Mouse (Mus musculus): ENCODE measurements around the gene Zfp740. TPM values are rescaled to one million over a fixed set of nuclear protein-coding genes. Genes with fewer than 3 reads are reported as not detected.
A peak's percentile ranks its signal among the peaks of the same experiment; 100 is the strongest.
"Not testable (repeated sequence)": the region's sequence is repeated elsewhere in the genome, so short reads cannot be mapped to it uniquely, and the experiment has no call there.

The Zfp740 gene
- 90.0 and 98.7 TPM in 2 replicates for polyA plus RNA-seq (2015; fragmentation: Nextera tagmentation; extraction: Ambion mirVana)

- H3K4me3 ChIP-seq = peak within 1 kb of the TSS; percentile 80
- peak within 1 kb of the TSS; percentile 99 for H3K27ac ChIP-seq
- H3K4me1 ChIP-seq = peaks cover 45% of the 10 kb centered on the region
- peak; percentile 97 for ATAC-seq
- H3K4me2 ChIP-seq = peak within 1 kb of the TSS; percentile 73
- under 1% methylated on average over 48 of the region's 68 CpGs for WGBS
- peak within 1 kb of the TSS; percentile 92 for H3K9ac ChIP-seq
- no peaks in the 10 kb centered on the region for H3K27me3 ChIP-seq
- H3K9me3 ChIP-seq (replicated peaks) = no peaks in the 10 kb centered on the region
- peaks cover 33% of the 10 kb centered on the region for H3K36me3 ChIP-seq (ENCODE audit: poor library complexity, severe bottlenecking)
Measured at GRCm38 (mm10) chr15:102202971-102203834, at the start of gene Zfp740. Gene Zfp740, plus strand, starts transcription at chr15:102203249.

GRCm38 (mm10) chr15:102155006-102155405, 48.0 kb upstream of the Zfp740 start:
- H3K4me3 ChIP-seq; H3K4me2 ChIP-seq; H3K4me1 ChIP-seq; H3K36me3 ChIP-seq (ENCODE audit: poor library complexity, severe bottlenecking); H3K27ac ChIP-seq; H3K9ac ChIP-seq; H3K9me3 ChIP-seq (replicated peaks); ATAC-seq; H3K27me3 ChIP-seq: not testable (repeated sequence)
- 93% methylated on average over 6 of the region's 6 CpGs for WGBS

GRCm38 (mm10) chr15:102156836-102157235, 46.2 kb upstream of the Zfp740 start:
- H3K4me2 ChIP-seq = no peak overlapping the region
- WGBS = 31% methylated on average over 20 of the region's 20 CpGs
- H3K27ac ChIP-seq = no peak overlapping the region
- no peaks in the 10 kb centered on the region for H3K9me3 ChIP-seq (replicated peaks)
- no peaks in the 10 kb centered on the region for H3K27me3 ChIP-seq
- H3K9ac ChIP-seq = no peak overlapping the region
- H3K4me1 ChIP-seq = peaks cover 6% of the 10 kb centered on the region; the same call in 1 of the 2 replicates
- H3K4me3 ChIP-seq = no peak overlapping the region
- H3K36me3 ChIP-seq (ENCODE audit: poor library complexity, severe bottlenecking) = no peaks in the 10 kb centered on the region
- ATAC-seq = no peak

- Histone ChIP-seq H3K27me3 (no peaks in the 10 kb centered on the region), H3K9ac (no peak overlapping the region), H3K9me3 (replicated peaks) (no peaks in the 10 kb centered on the region), H3K4me3 (no peak overlapping the region), H3K27ac (no peak overlapping the region), H3K36me3 (ENCODE audit: poor library complexity, severe bottlenecking) (no peaks in the 10 kb centered on the region), H3K4me1 (peaks cover 3% of the 10 kb centered on the region; the same call in 1 of the 2 replicates), H3K4me2 (no peak overlapping the region)
- 74% methylated on average over 27 of the region's 27 CpGs for WGBS
- no peak for ATAC-seq
Measured at GRCm38 (mm10) chr15:102160415-102161060, 42.5 kb upstream of the Zfp740 start.

GRCm38 (mm10) chr15:102163900-102164693, 39.0 kb upstream of the Zfp740 start:
- no peaks in the 10 kb centered on the region for H3K9me3 ChIP-seq (replicated peaks)
- no peaks in the 10 kb centered on the region for H3K36me3 ChIP-seq (ENCODE audit: poor library complexity, severe bottlenecking)
- 51% methylated on average over 3 of the region's 3 CpGs for WGBS
- H3K4me2 ChIP-seq = no peak overlapping the region
- H3K9ac ChIP-seq = no peak overlapping the region
- ATAC-seq = no peak
- H3K27ac ChIP-seq = no peak overlapping the region
- no peaks in the 10 kb centered on the region for H3K4me1 ChIP-seq
- H3K27me3 ChIP-seq = no peaks in the 10 kb centered on the region
- H3K4me3 ChIP-seq = no peak overlapping the region

GRCm38 (mm10) chr15:102165468-102166100, 37.5 kb upstream of the Zfp740 start:
- no peak overlapping the region for H3K4me2 ChIP-seq
- no peak overlapping the region for H3K27ac ChIP-seq
- no peaks in the 10 kb centered on the region for H3K27me3 ChIP-seq
- no peaks in the 10 kb centered on the region for H3K4me1 ChIP-seq
- ATAC-seq = no peak
- no peaks in the 10 kb centered on the region for H3K9me3 ChIP-seq (replicated peaks)
- 65% methylated on average over 6 of the region's 6 CpGs for WGBS
- H3K36me3 ChIP-seq (ENCODE audit: poor library complexity, severe bottlenecking) = no peaks in the 10 kb centered on the region
- no peak overlapping the region for H3K9ac ChIP-seq
- H3K4me3 ChIP-seq = no peak overlapping the region

- Histone ChIP-seq H3K9ac (no peak overlapping the region), H3K4me3 (no peak overlapping the region), H3K9me3 (replicated peaks) (no peaks in the 10 kb centered on the region), H3K36me3 (ENCODE audit: poor library complexity, severe bottlenecking) (no peaks in the 10 kb centered on the region), H3K27me3 (no peaks in the 10 kb centered on the region), H3K27ac (no peak overlapping the region), H3K4me1 (no peaks in the 10 kb centered on the region), H3K4me2 (no peak overlapping the region)
- WGBS = 71% methylated on average over 6 of the region's 6 CpGs
- ATAC-seq = no peak
Measured at GRCm38 (mm10) chr15:102167620-102168021, 35.4 kb upstream of the Zfp740 start.

- WGBS = 72% methylated on average over 2 of the region's 2 CpGs
- ATAC-seq = no peak
- H3K27ac ChIP-seq = no peak overlapping the region
- no peaks in the 10 kb centered on the region for H3K9me3 ChIP-seq (replicated peaks)
- no peaks in the 10 kb centered on the region for H3K4me1 ChIP-seq
- no peak overlapping the region for H3K4me3 ChIP-seq
- H3K36me3 ChIP-seq (ENCODE audit: poor library complexity, severe bottlenecking) = no peaks in the 10 kb centered on the region
- no peak overlapping the region for H3K9ac ChIP-seq
- no peak overlapping the region for H3K4me2 ChIP-seq
- no peaks in the 10 kb centered on the region for H3K27me3 ChIP-seq
Measured at GRCm38 (mm10) chr15:102169064-102169463, 34.0 kb upstream of the Zfp740 start.

GRCm38 (mm10) chr15:102173581-102173980, 29.5 kb upstream of the Zfp740 start:
- Histone ChIP-seq H3K4me1 (no peaks in the 10 kb centered on the region), H3K27ac (no peak overlapping the region), H3K36me3 (ENCODE audit: poor library complexity, severe bottlenecking) (peaks cover 10% of the 10 kb centered on the region; the same call in 1 of the 2 replicates), H3K9me3 (replicated peaks) (no peaks in the 10 kb centered on the region), H3K4me2 (no peak overlapping the region), H3K4me3 (no peak overlapping the region), H3K27me3 (no peaks in the 10 kb centered on the region), H3K9ac (no peak overlapping the region)
- no peak for ATAC-seq
- WGBS = 92% methylated on average over 3 of the region's 3 CpGs

- Histone ChIP-seq H3K4me3 (no peak overlapping the region), H3K27ac (no peak overlapping the region), H3K4me1 (no peaks in the 10 kb centered on the region), H3K9ac (no peak overlapping the region; the same call in 1 of the 2 replicates), H3K27me3 (no peaks in the 10 kb centered on the region), H3K4me2 (no peak overlapping the region), H3K9me3 (replicated peaks) (no peaks in the 10 kb centered on the region), H3K36me3 (ENCODE audit: poor library complexity, severe bottlenecking) (peaks cover 24% of the 10 kb centered on the region; the same call in 1 of the 2 replicates)
- WGBS = 86% methylated on average over 16 of the region's 16 CpGs
- no peak for ATAC-seq
Measured at GRCm38 (mm10) chr15:102175736-102176319, 27.2 kb upstream of the Zfp740 start.

GRCm38 (mm10) chr15:102176571-102177316, 26.3 kb upstream of the Zfp740 start:
- no peak for ATAC-seq
- peaks cover 24% of the 10 kb centered on the region; the same call in 1 of the 2 replicates for H3K36me3 ChIP-seq (ENCODE audit: poor library complexity, severe bottlenecking)
- no peak overlapping the region for H3K27ac ChIP-seq
- H3K9me3 ChIP-seq (replicated peaks) = no peaks in the 10 kb centered on the region
- 88% methylated on average over 7 of the region's 7 CpGs for WGBS
- H3K4me2 ChIP-seq = no peak overlapping the region
- H3K4me1 ChIP-seq = no peaks in the 10 kb centered on the region
- no peak overlapping the region for H3K9ac ChIP-seq
- no peak overlapping the region for H3K4me3 ChIP-seq
- no peaks in the 10 kb centered on the region for H3K27me3 ChIP-seq
